Mouse (Mus musculus): Measurements from ENCODE around the gene Psmb5. TPM values are rescaled to one million over a fixed set of nuclear protein-coding genes. Genes with fewer than 3 reads are reported as not detected.
A peak's percentile ranks its signal among the peaks of the same experiment; 100 is the strongest.

Psmb5 gene
- polyA plus RNA-seq, 1 experiment from 2014 or later, result 424 TPM

GRCm38 (mm10) chr14:54643011-54643410 is 25.2 kb upstream of the Psmb5 start:
- peaks cover 71% of the 10 kb centered on the region for H3K36me3 ChIP-seq
- WGBS, result 92% methylated on average over 2 of the region's 2 CpGs
- ATAC-seq (replicated peaks; ENCODE audit: low FRiP score), result no peak

GRCm38 (mm10) chr14:54642224-54642944 is 24.6 kb upstream of the Psmb5 start:
- WGBS, result 81% methylated on average over 25 of the region's 25 CpGs
- Histone ChIP-seq H3K9me3 (replicated peaks) (no peaks in the 10 kb centered on the region), H3K4me2 (no peak overlapping the region), H3K27me3 (no peaks in the 10 kb centered on the region), H3K27ac (peak overlapping the region; percentile 82; the same call in 1 of the 2 replicates), H3K36me3 (peaks cover 71% of the 10 kb centered on the region), H3K9ac (no peak overlapping the region), H3K4me1 (peaks cover 25% of the 10 kb centered on the region), H3K4me3 (replicated peaks) (no peak overlapping the region)
- ATAC-seq (replicated peaks; ENCODE audit: low FRiP score), result no peak

More at GRCm38 (mm10) chr14:54643011-54643410, 25.2 kb upstream of the Psmb5 start:
- Histone ChIP-seq H3K9ac (no peak overlapping the region), H3K4me3 (replicated peaks) (no peak overlapping the region), H3K9me3 (replicated peaks) (no peaks in the 10 kb centered on the region), H3K4me2 (no peak overlapping the region), H3K27me3 (no peaks in the 10 kb centered on the region), H3K27ac (0 out of 2 replicates have a peak overlapping the region, but pooled peaks have one; percentile 9), H3K4me1 (peaks cover 25% of the 10 kb centered on the region)

- peak within 1 kb of the TSS; percentile 99 for H3K4me2 ChIP-seq
- H3K4me1 ChIP-seq, result peaks cover 25% of the 10 kb centered on the region
- under 1% methylated on average over 48 of the region's 52 CpGs for WGBS
- H3K9ac ChIP-seq, result peak within 1 kb of the TSS; percentile 87
- peaks cover 71% of the 10 kb centered on the region for H3K36me3 ChIP-seq
- H3K4me3 ChIP-seq (replicated peaks), result peak within 1 kb of the TSS; percentile 78
- H3K27me3 ChIP-seq, result no peaks in the 10 kb centered on the region
- no peaks in the 10 kb centered on the region for H3K9me3 ChIP-seq (replicated peaks)
- ATAC-seq (replicated peaks; ENCODE audit: low FRiP score), result peak; percentile 95
- peak within 1 kb of the TSS; percentile 82 for H3K27ac ChIP-seq
Measured at GRCm38 (mm10) chr14:54641305-54641969, 23.6 kb upstream of the Psmb5 start, which contains the start of gene Cdh24. Gene Cdh24 (minus strand): TSS chr14:54641364.

GRCm38 (mm10) chr14:54640946-54641304 is 23.1 kb upstream of the Psmb5 start, which contains the start of gene Gm17606:
Gene Gm17606 (plus strand): TSS chr14:54640952.
- Histone ChIP-seq H3K4me3 (replicated peaks) (peak within 1 kb of the TSS; percentile 78), H3K27ac (peak within 1 kb of the TSS; percentile 82), H3K27me3 (no peaks in the 10 kb centered on the region), H3K4me2 (peak within 1 kb of the TSS; percentile 99), H3K36me3 (peaks cover 70% of the 10 kb centered on the region), H3K9ac (peak within 1 kb of the TSS; percentile 87), H3K4me1 (peaks cover 25% of the 10 kb centered on the region), H3K9me3 (replicated peaks) (no peaks in the 10 kb centered on the region)
- WGBS, result under 1% methylated on average over 28 of the region's 28 CpGs
- no peak; the same call in 1 of the 2 replicates for ATAC-seq (replicated peaks; ENCODE audit: low FRiP score)

GRCm38 (mm10) chr14:54640121-54640520 is 22.3 kb upstream of the Psmb5 start:
- peak overlapping the region; percentile 99 for H3K4me2 ChIP-seq
- H3K27ac ChIP-seq, result no peak overlapping the region
- H3K4me1 ChIP-seq, result peaks cover 25% of the 10 kb centered on the region
- peak overlapping the region; percentile 78 for H3K4me3 ChIP-seq (replicated peaks)
- H3K27me3 ChIP-seq, result no peaks in the 10 kb centered on the region
- H3K9me3 ChIP-seq (replicated peaks), result no peaks in the 10 kb centered on the region
- H3K36me3 ChIP-seq, result peaks cover 66% of the 10 kb centered on the region
- WGBS, result 7% methylated on average over 4 of the region's 4 CpGs
- 0 out of 2 replicates have a peak overlapping the region, but pooled peaks have one; percentile 37 for H3K9ac ChIP-seq
- no peak for ATAC-seq (replicated peaks; ENCODE audit: low FRiP score)

- Histone ChIP-seq H3K4me2 (no peak overlapping the region), H3K27ac (no peak overlapping the region), H3K9me3 (replicated peaks) (no peaks in the 10 kb centered on the region), H3K4me3 (replicated peaks) (no peak overlapping the region), H3K9ac (no peak overlapping the region), H3K4me1 (peaks cover 25% of the 10 kb centered on the region), H3K36me3 (peaks cover 65% of the 10 kb centered on the region), H3K27me3 (no peaks in the 10 kb centered on the region)
- WGBS, result 72% methylated on average over 5 of the region's 5 CpGs
- no peak for ATAC-seq (replicated peaks; ENCODE audit: low FRiP score)
Measured at GRCm38 (mm10) chr14:54638210-54638609, 20.4 kb upstream of the Psmb5 start.

GRCm38 (mm10) chr14:54636954-54637353 is 19.1 kb upstream of the Psmb5 start:
- Histone ChIP-seq H3K36me3 (peaks cover 65% of the 10 kb centered on the region), H3K4me3 (replicated peaks) (no peak overlapping the region), H3K27me3 (no peaks in the 10 kb centered on the region), H3K9ac (no peak overlapping the region), H3K4me1 (peaks cover 25% of the 10 kb centered on the region), H3K4me2 (no peak overlapping the region), H3K27ac (no peak overlapping the region), H3K9me3 (replicated peaks) (no peaks in the 10 kb centered on the region)
- no peak for ATAC-seq (replicated peaks; ENCODE audit: low FRiP score)
- 61% methylated on average over 8 of the region's 8 CpGs for WGBS

- no peak overlapping the region for H3K4me3 ChIP-seq (replicated peaks)
- no peaks in the 10 kb centered on the region for H3K9me3 ChIP-seq (replicated peaks)
- ATAC-seq (replicated peaks; ENCODE audit: low FRiP score), result no peak
- no peak overlapping the region for H3K27ac ChIP-seq
- H3K27me3 ChIP-seq, result no peaks in the 10 kb centered on the region
- no peak overlapping the region for H3K4me2 ChIP-seq
- no peak overlapping the region for H3K9ac ChIP-seq
- peaks cover 84% of the 10 kb centered on the region for H3K36me3 ChIP-seq
- H3K4me1 ChIP-seq, result peaks cover 4% of the 10 kb centered on the region
- 87% methylated on average over 4 of the region's 4 CpGs for WGBS
Measured at GRCm38 (mm10) chr14:54634182-54634581, 16.4 kb upstream of the Psmb5 start.

GRCm38 (mm10) chr14:54632252-54632651 is 14.4 kb upstream of the Psmb5 start:
- H3K9me3 ChIP-seq (replicated peaks), result no peaks in the 10 kb centered on the region
- peaks cover 66% of the 10 kb centered on the region for H3K36me3 ChIP-seq
- 92% methylated on average over 37 of the region's 37 CpGs for WGBS
- no peak overlapping the region for H3K4me2 ChIP-seq
- H3K27me3 ChIP-seq, result no peaks in the 10 kb centered on the region
- no peak for ATAC-seq (replicated peaks; ENCODE audit: low FRiP score)
- H3K4me3 ChIP-seq (replicated peaks), result no peak overlapping the region
- no peak overlapping the region for H3K27ac ChIP-seq
- no peak overlapping the region for H3K9ac ChIP-seq
- no peaks in the 10 kb centered on the region for H3K4me1 ChIP-seq

- WGBS, result 67% methylated on average over 4 of the region's 4 CpGs
Measured at GRCm38 (mm10) chr14:54631240-54631599, 13.4 kb upstream of the Psmb5 start.

GRCm38 (mm10) chr14:54630583-54631239 is 12.9 kb upstream of the Psmb5 start:
- 82% methylated on average over 11 of the region's 11 CpGs for WGBS
- Histone ChIP-seq H3K4me2 (no peak overlapping the region), H3K9ac (no peak overlapping the region), H3K9me3 (replicated peaks) (no peaks in the 10 kb centered on the region), H3K4me3 (replicated peaks) (no peak overlapping the region), H3K36me3 (peaks cover 51% of the 10 kb centered on the region), H3K4me1 (no peaks in the 10 kb centered on the region), H3K27ac (no peak overlapping the region), H3K27me3 (no peaks in the 10 kb centered on the region)
- ATAC-seq (replicated peaks; ENCODE audit: low FRiP score), result no peak

More at GRCm38 (mm10) chr14:54631240-54631599, 13.4 kb upstream of the Psmb5 start:
- no peak overlapping the region for H3K27ac ChIP-seq
- no peak overlapping the region for H3K4me2 ChIP-seq
- H3K4me3 ChIP-seq (replicated peaks), result no peak overlapping the region
- no peak overlapping the region for H3K9ac ChIP-seq
- no peaks in the 10 kb centered on the region for H3K4me1 ChIP-seq
- no peak for ATAC-seq (replicated peaks; ENCODE audit: low FRiP score)
- H3K9me3 ChIP-seq (replicated peaks), result no peaks in the 10 kb centered on the region
- peaks cover 56% of the 10 kb centered on the region for H3K36me3 ChIP-seq
- H3K27me3 ChIP-seq, result no peaks in the 10 kb centered on the region

- ATAC-seq (replicated peaks; ENCODE audit: low FRiP score), result no peak
- Histone ChIP-seq H3K4me1 (no peaks in the 10 kb centered on the region), H3K9me3 (replicated peaks) (no peaks in the 10 kb centered on the region), H3K36me3 (peaks cover 46% of the 10 kb centered on the region), H3K27ac (no peak overlapping the region), H3K4me2 (no peak overlapping the region), H3K9ac (no peak overlapping the region), H3K4me3 (replicated peaks) (no peak overlapping the region), H3K27me3 (no peaks in the 10 kb centered on the region)
- 89% methylated on average over 2 of the region's 2 CpGs for WGBS
Measured at GRCm38 (mm10) chr14:54629797-54630196, 12.0 kb upstream of the Psmb5 start.

Data from kidney, embryonic 15.5 days (tissue).